Mouse (Mus musculus): ENCODE data around the gene Cyp2f2. TPM values are rescaled to one million over a fixed set of nuclear protein-coding genes. Genes with fewer than 3 reads are reported as not detected.

Gene Cyp2f2
- polyA plus RNA-seq, 1 experiment = 0.10 TPM

DNA sequence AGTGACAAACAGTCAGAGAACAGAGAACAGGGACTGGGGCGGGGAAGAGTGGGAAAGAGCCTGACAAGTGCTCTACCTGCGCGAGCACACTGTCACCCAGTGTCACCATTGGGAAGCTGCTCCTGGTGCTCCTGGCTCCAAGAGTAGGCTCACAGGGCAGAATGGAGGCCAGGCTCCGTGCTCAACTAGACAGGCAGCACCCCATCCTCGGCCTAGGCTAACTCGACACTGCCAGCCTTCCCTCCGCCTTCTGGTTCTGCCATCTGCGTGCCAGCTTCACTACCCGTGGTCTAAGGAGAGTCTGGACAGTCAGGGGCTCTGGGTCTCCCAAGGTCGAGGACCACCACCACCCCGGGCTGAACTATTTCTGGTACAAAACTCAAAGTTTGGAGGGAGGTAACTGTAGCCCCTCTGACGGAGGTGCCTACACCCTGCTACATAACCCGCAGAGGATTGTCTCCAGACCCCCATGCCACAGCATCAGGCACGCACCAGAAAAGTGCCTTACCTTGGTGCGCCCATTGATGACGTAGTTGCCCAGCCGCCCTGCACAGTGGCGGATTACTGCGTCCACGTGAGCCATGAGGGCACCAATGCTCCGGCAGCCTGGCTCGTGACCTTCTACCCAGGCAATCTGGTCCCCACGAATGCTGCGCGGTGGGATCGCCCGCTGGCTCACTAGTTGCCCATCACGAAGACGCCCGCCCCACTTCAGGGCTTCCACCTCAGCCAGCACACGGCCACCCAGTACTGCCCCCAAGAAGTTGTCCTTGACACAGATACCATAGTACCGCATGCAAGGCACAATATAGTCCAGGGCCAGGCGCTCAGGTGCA is 44.6 kb downstream of the Cyp2f2 start:
- H3K4me3 ChIP-seq (replicated peaks; ENCODE audit: insufficient read depth, low read depth, low read length) = peak overlapping the region; percentile 95
- peak; percentile 62 to 70 for DNase-seq
- H3K4me1 ChIP-seq (ENCODE audit: control insufficient read depth, insufficient read depth, low read length) = peaks cover 52% of the 10 kb centered on the region
- no peak for TF ChIP-seq CTCF (IDR thresholded peaks at IDR 0.05; ENCODE audit: borderline replicate concordance, insufficient read depth, low read depth, low read length)
- no peak for TF ChIP-seq POLR2A (IDR thresholded peaks at IDR 0.05; ENCODE audit: borderline replicate concordance, insufficient read depth, low read length)
- no peak overlapping the region for H3K27ac ChIP-seq (ENCODE audit: insufficient read depth, low read length)
- WGBS = 40% methylated on average over 33 of the region's 33 CpGs
- H3K27me3 ChIP-seq (ENCODE audit: control insufficient read depth, insufficient read depth, low read length) = no peaks in the 10 kb centered on the region

DNA sequence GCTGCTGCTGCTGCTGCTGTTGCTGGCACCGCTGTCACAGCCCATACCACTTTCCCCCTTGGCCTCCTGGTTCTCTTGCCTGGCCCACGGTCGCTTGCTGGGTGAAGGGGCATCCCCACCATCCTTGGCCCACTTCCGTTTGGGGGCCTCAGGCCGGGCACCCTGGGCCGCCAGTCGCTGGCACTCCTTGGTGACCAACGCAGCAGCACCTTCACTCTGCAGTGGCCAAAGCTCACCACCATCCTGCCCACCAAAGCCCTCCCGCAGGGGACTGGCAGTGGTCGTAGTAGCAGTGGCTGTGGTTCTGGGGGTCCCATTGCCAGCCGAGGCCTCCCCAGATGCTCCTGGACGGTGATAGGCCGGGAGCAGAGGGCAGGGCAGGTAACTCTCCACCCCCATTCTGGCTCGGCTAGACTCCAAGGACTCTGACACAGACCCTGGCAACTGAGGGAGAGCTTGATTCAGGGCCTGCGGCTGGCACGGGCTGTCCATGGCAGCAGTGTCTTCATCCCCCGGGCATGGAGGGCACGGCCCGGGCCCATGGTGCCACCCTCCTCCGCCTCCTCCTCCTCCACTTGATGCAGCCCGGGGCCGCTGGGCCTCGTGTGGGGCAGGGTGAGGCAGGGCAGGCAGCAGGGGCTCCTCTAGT is 45.4 kb downstream of the Cyp2f2 start:
- peaks cover 50% of the 10 kb centered on the region for H3K4me1 ChIP-seq (ENCODE audit: control insufficient read depth, insufficient read depth, low read length)
- peak overlapping the region; percentile 95 for H3K4me3 ChIP-seq (replicated peaks; ENCODE audit: insufficient read depth, low read depth, low read length)
- no peaks in the 10 kb centered on the region for H3K27me3 ChIP-seq (ENCODE audit: control insufficient read depth, insufficient read depth, low read length)
- H3K27ac ChIP-seq (ENCODE audit: insufficient read depth, low read length) = peak overlapping the region; percentile 97
- DNase-seq = peak; percentile 73 to 76
- no peak for TF ChIP-seq POLR2A (IDR thresholded peaks at IDR 0.05; ENCODE audit: borderline replicate concordance, insufficient read depth, low read length)
- TF ChIP-seq CTCF (IDR thresholded peaks at IDR 0.05; ENCODE audit: borderline replicate concordance, insufficient read depth, low read depth, low read length) = no peak
- 12% methylated on average over 23 of the region's 23 CpGs for WGBS

DNA sequence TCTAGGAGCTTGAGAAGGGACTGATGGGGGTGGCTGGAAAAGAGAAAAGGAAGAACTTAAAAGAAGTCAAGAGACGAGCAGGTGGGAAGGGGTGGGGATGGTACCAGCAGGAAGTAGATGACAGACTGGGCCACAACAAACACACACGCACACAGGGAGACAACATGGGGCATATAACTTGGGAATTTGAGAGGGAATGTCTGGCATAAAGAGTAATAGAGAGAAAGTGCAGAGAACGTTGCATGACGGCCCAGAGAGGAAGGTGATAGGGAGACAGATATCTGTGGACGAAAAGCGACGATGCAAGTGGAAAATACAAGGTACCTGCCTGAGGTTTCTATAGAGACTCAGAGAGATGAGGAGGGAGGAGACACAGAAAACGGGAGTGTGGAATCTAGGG is 46.0 kb downstream of the Cyp2f2 start:
- no peak for DNase-seq
- Histone ChIP-seq H3K4me1 (ENCODE audit: control insufficient read depth, insufficient read depth, low read length) (peaks cover 45% of the 10 kb centered on the region), H3K27me3 (ENCODE audit: control insufficient read depth, insufficient read depth, low read length) (no peaks in the 10 kb centered on the region), H3K27ac (ENCODE audit: insufficient read depth, low read length) (peak overlapping the region; percentile 97), H3K4me3 (replicated peaks; ENCODE audit: insufficient read depth, low read depth, low read length) (peak overlapping the region; percentile 95)
- TF ChIP-seq CTCF (IDR thresholded peaks at IDR 0.05; ENCODE audit: borderline replicate concordance, insufficient read depth, low read depth, low read length) = no peak
- no peak for TF ChIP-seq POLR2A (IDR thresholded peaks at IDR 0.05; ENCODE audit: borderline replicate concordance, insufficient read depth, low read length)
- WGBS = under 1% methylated on average over 8 of the region's 8 CpGs

DNA sequence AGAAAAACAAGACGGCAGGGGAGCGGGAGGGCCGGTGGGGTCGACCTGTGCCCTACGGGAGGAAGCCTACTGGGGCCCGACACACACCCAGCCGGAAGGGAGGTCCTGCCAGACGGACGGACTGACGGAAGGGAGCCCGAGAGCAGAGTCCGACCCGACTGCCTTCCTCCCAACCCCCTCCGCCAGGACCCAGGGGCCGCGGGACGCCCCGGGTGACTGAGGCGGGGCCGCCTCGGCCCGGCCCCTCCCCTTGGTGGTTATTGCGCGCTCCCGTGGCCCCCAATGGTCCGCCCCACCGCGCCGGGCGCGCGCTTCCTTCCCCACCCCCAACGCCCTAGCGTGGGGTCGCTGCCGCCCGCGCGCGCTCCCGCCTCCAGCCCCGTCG is 46.5 kb downstream of the Cyp2f2 start:
- 2% methylated on average over 41 of the region's 43 CpGs for WGBS
- TF ChIP-seq CTCF (IDR thresholded peaks at IDR 0.05; ENCODE audit: borderline replicate concordance, insufficient read depth, low read depth, low read length) (no peak), POLR2A (IDR thresholded peaks at IDR 0.05; ENCODE audit: borderline replicate concordance, insufficient read depth, low read length) (no peak)
- H3K4me3 ChIP-seq (replicated peaks; ENCODE audit: insufficient read depth, low read depth, low read length) = peak overlapping the region; percentile 95
- DNase-seq = peak in 1 of 2 experiments; percentile 80
- peak overlapping the region; percentile 97 for H3K27ac ChIP-seq (ENCODE audit: insufficient read depth, low read length)
- peaks cover 40% of the 10 kb centered on the region for H3K4me1 ChIP-seq (ENCODE audit: control insufficient read depth, insufficient read depth, low read length)
- no peaks in the 10 kb centered on the region for H3K27me3 ChIP-seq (ENCODE audit: control insufficient read depth, insufficient read depth, low read length)

DNA sequence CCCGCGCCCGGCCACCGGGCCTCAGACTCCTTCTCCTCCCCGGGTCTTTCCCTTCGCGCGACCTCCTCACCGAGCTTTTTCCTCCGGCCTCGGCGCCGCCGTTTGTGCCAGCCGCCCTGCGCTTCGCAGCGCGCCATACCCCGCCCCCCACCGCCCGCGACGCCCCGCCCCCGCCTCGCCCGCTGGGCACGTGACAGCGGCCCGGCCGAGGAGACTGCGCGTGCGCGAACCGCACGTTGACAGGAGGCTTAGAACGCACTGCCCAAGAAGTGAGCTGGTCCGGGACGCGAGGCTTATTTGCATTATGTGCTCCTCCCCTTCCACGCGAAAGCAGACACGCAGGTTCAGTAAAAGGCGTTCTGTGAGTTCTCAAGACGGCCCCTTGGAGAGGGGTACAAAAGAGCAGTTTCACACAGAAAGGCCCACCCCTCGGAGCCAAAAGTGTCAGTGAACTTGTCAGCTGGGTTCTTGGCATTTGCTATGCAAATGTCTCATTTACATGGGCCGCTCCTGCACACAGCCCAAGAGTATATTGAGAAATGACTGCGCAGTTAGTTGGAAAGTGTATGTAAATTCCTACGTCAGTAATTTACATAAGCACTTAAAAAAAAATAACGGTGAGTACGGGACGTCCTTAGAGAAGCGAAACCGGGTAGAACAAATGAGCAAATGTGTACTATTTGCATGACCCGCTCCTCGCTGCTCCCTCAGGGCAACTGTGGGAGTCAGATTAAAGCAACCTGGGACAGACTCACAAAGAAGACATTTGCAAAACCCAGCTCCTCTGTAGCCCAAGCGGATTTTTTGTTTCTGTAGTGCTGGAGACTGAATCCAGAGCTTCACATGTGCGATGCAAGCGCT is 47.1 kb downstream of the Cyp2f2 start, which contains the start of gene Egln2:
Egln2 (minus strand) TSS at position 189 of the 861 bp plus-strand sequence.
- H3K4me1 ChIP-seq (ENCODE audit: control insufficient read depth, insufficient read depth, low read length) = peaks cover 35% of the 10 kb centered on the region
- H3K27me3 ChIP-seq (ENCODE audit: control insufficient read depth, insufficient read depth, low read length) = no peaks in the 10 kb centered on the region
- H3K27ac ChIP-seq (ENCODE audit: insufficient read depth, low read length) = peak within 1 kb of the TSS; percentile 97
- H3K4me3 ChIP-seq (replicated peaks; ENCODE audit: insufficient read depth, low read depth, low read length) = peak within 1 kb of the TSS; percentile 95
- WGBS = 1% methylated on average over 61 of the region's 61 CpGs
- no peak for TF ChIP-seq CTCF (IDR thresholded peaks at IDR 0.05; ENCODE audit: borderline replicate concordance, insufficient read depth, low read depth, low read length)
- peak; percentile 93 for TF ChIP-seq POLR2A (IDR thresholded peaks at IDR 0.05; ENCODE audit: borderline replicate concordance, insufficient read depth, low read length)
- DNase-seq = peak; percentile 95 to 96

DNA sequence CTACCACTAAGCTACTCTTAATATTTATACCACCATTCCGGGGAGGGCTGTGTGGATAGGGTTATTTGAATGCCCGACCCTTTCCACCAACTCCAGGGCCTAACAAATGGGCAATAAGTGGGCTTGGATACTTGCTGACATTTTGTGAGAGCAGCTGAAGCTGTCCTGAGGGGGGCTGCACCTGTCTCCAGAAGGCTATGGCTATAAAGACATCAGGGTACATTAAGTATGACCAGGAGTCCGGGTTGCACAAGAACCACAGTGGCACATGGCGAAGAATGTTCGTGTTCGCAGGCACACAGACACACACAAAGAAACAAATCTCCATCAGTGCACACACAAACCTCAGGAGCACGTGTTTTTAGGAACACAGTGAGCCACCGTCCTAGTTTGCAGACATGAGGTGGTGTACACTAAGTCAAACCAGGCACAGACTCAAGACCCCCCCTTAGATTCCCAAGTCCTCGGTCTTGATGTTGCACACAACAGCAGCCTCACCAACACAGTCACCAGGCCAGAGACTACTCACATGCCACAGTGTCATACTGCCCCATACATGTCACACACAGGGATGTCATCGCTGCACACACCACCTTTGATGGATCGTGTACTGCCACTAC is 47.9 kb downstream of the Cyp2f2 start:
- H3K4me1 ChIP-seq (ENCODE audit: control insufficient read depth, insufficient read depth, low read length) = peaks cover 28% of the 10 kb centered on the region
- WGBS = 65% methylated on average over 11 of the region's 11 CpGs
- H3K27me3 ChIP-seq (ENCODE audit: control insufficient read depth, insufficient read depth, low read length) = no peaks in the 10 kb centered on the region
- peak overlapping the region; percentile 91 for H3K27ac ChIP-seq (ENCODE audit: insufficient read depth, low read length)
- DNase-seq = no peak
- TF ChIP-seq POLR2A (IDR thresholded peaks at IDR 0.05; ENCODE audit: borderline replicate concordance, insufficient read depth, low read length) = no peak
- TF ChIP-seq CTCF (IDR thresholded peaks at IDR 0.05; ENCODE audit: borderline replicate concordance, insufficient read depth, low read depth, low read length) = no peak
- H3K4me3 ChIP-seq (replicated peaks; ENCODE audit: insufficient read depth, low read depth, low read length) = peak overlapping the region; percentile 95

DNA sequence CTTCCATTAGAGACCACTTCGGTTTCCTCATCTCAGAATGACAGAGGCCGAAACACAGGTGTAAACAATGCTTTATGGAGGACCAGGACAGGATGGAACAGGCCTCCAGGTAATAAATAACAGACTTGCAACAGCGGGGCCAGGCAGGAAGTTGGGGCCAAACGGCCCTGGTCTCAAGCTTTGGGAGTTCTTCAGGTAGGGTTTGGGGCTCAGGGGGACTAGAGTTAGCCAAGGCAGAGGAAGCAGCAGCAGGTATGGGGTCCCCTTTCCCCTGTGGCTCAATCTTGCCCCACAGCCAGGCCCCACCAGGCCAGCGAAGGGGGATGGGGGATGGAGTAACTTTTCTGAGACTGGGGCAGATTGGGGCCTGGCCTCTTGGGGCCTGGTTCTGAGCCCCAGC is 48.7 kb downstream of the Cyp2f2 start:
- TF ChIP-seq POLR2A (IDR thresholded peaks at IDR 0.05; ENCODE audit: borderline replicate concordance, insufficient read depth, low read length) (no peak), CTCF (IDR thresholded peaks at IDR 0.05; ENCODE audit: borderline replicate concordance, insufficient read depth, low read depth, low read length) (no peak)
- 94% methylated on average over 5 of the region's 5 CpGs for WGBS

More for the DNA sequence above, 48.7 kb downstream of the Cyp2f2 start:
- Histone ChIP-seq H3K4me3 (replicated peaks; ENCODE audit: insufficient read depth, low read depth, low read length) (no peak overlapping the region), H3K27ac (ENCODE audit: insufficient read depth, low read length) (no peak overlapping the region), H3K27me3 (ENCODE audit: control insufficient read depth, insufficient read depth, low read length) (no peaks in the 10 kb centered on the region), H3K4me1 (ENCODE audit: control insufficient read depth, insufficient read depth, low read length) (peaks cover 20% of the 10 kb centered on the region)
- DNase-seq = no peak
